Mouse (Mus musculus): ENCODE measurements at regions not wholly inside any gene's neighbourhood (a gene's known extent, or its start where the extent isn't known, plus 50 kb on each side); places are given as distances from the start of the nearest gene placed in this dataset.

DNA sequence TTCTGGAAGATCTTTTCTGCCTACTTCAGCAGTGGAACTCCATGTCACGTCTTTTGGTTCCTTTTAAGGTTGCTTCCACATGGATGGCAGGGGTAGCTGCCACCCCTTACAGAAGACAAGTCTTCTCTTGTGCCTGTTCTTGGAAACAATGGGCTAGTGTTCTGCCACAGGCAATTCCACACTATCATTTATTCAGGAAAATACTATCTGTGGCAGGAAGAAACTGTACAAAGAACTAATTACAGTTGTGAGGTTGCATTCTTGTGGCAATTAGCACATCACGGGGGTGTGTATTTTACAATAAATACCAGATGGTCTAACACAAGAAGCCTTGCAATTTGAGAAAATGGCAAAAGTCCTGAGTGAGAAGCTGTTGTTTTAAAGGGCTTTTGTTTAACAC, 489.8 kb downstream of the Ccdc50 start:
- in situ Hi-C loops (cut with MboI, MseI): no loop called here

- in situ Hi-C loops (cut with MboI, MseI): no loop called here
Measured at GRCm38 (mm10) chr16:27878950-27879349, 490.3 kb downstream of the Ccdc50 start.

- in situ Hi-C loops (cut with MboI, MseI): no loop called here
Measured at GRCm38 (mm10) chr16:27884363-27884762, 495.7 kb downstream of the Ccdc50 start.

- in situ Hi-C loops (cut with MboI, MseI): no loop called here
Measured at GRCm38 (mm10) chr16:27906036-27906435, 517.4 kb downstream of the Ccdc50 start.

DNA sequence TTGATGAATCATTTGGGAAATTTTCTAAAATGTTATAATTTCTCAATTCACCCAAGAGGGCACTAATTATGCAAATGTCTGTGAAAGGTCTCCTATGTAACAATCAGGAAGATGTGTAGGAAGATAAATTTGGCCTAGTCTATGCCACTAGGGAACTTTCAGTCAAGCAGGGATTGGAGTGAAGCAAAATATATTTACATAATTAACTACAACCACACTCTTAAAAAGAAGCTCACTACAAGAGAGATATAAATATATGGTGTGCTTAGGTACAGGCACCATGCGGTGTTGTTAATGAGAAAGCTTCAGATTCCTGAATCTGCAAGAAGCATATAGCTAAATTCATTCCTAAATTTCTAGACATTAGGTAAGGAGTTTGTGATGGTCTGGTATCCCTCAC, 526.8 kb downstream of the Ccdc50 start:
- in situ Hi-C loops (cut with MboI, MseI): no loop called here

DNA sequence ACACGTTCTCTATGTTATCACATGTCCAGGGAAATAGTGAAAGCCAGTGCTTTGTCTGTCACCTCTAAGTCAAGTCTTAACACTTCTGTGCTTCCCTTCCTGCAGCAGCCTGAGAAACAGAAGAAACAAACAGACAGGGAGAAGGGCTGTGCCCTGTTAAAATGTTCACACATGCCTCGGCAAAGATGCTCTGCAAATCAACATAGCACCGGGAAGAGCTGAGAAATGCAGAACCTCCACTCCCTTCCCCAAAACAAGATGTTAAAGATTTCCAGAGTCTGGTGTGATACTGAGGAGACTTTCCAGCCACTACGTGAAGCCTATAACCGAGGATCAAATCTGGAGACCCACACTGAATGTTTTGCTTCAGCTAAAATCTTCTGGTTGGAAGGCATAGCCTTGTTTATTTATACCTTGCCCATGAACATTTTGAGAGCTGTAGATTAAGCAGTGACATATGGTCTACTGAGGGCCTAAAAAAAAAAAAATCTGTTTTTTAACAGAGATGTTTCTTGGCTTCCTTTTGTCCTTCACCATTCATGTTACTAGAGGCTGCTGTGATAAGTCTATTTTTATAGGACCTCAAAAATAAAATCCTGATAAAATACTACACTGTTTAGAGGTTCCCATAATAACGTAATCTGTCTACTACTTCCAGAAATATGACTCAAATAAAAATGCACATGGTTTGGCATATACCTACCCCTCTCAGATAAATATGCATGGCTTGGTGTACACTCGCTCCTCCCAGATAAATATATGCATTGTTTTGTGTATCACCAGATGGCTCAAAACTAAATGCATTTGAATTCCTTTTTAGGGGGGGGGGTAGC, 537.1 kb downstream of the Ccdc50 start:
- in situ Hi-C loops (cut with MboI, MseI): no loop called here

DNA sequence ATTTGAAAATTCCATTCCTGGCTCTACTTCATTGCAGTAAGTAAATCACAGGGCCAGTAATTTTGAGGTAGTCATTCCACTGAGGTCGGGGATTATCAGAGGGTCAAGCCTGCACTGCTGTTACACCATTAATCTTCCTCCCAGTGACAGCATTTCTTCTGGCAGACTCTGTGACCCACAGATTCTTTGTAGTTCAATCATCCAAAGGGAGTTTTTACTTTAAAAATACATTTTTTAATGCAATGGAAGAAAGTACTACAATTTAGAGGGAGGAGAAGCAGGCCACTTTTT, 537.6 kb downstream of the Ccdc50 start:
- in situ Hi-C loops (cut with MboI, MseI): no loop called here

DNA sequence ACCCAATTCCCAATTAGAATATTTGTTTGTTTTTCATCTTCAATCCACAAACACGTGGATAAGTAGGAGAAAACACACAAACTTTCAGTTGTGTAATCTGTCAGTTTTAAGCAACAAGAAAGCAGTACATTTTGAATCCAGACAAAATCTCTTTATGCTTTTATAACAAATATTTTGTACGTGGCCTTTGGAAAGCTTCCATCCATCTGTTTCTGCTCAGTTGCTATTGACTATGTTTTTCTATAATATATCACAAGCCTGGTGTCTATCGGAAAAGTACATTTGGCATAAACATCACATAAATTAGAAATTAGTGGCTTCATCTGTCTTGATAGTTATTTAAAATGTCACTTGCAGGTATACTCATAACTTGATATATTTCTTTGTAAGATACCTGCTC, 560.6 kb downstream of the Ccdc50 start:
- in situ Hi-C loops (cut with MboI, MseI): no loop called here

DNA sequence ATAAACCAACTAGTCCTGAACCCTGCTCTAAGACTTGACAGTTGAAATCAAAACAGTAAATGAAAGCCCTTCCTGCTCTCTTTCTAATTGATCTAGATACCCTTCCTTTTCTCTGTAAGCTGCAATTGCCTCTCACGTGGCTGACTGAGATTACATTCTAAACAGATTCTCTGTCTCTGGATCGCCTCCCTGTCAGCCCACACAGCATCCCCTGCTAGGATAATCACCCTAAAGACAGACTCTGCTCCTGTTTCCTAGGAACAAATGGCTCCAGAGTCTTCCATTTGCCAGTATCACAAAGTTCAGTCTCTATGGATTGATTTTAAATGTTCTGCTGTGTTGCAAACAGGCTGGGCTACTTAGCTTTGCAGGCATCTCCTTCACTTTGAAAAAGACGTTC, 561.1 kb downstream of the Ccdc50 start:
- in situ Hi-C loops (cut with MboI, MseI): no loop called here

DNA sequence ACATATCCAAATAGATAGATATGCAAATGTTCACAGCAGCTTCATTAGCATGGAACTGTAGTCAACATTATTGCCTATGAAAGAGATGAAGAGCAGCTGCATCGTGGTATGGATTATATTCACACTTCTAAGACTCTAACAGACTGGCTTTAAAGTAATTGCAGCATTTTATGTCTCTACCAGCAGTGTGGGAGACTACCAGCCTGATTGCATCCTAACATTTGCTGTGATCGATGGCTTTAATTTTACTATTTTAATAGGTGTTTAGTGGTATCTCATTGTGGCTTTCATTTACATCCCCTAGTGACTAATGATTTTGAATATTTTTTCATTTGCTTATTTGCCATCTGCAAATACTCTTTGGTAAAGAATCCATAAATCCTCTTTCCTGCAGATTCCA, 574.1 kb downstream of the Ccdc50 start:
- in situ Hi-C loops (cut with MboI, MseI): no loop called here

GRCm38 (mm10) chr16:27978730-27979440, 590.2 kb downstream of the Ccdc50 start:
- in situ Hi-C loops (cut with MboI, MseI): no loop called here

- in situ Hi-C loops (cut with MboI, MseI): no loop called here
Measured at GRCm38 (mm10) chr16:28015276-28015897, 626.7 kb downstream of the Ccdc50 start.

GRCm38 (mm10) chr16:28018311-28018710, 629.6 kb downstream of the Ccdc50 start:
- in situ Hi-C loops (cut with MboI, MseI): no loop called here

- in situ Hi-C loops (cut with MboI, MseI): no loop called here
Measured at GRCm38 (mm10) chr16:28038954-28039353, 650.3 kb downstream of the Ccdc50 start.

DNA sequence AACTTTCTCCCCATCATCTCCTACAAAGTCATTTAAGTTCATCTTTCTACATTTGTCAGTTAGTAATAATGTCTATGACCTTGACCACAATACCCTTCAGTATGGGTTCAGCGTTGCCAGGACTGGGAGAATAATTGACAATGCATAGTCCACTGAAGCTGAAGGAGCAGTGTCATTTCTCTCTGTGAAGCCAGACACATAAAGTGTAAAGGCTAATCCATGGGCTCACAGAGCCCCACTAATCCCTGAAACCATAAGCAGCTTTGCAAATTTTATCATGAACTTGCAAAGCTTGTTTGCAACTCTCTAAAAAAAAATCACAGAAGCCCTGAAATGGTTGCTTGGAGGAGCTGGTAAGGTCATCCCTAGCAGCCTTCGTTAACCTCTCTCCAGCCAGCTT, 654.4 kb downstream of the Ccdc50 start:
- in situ Hi-C loops (cut with MboI, MseI): no loop called here

DNA sequence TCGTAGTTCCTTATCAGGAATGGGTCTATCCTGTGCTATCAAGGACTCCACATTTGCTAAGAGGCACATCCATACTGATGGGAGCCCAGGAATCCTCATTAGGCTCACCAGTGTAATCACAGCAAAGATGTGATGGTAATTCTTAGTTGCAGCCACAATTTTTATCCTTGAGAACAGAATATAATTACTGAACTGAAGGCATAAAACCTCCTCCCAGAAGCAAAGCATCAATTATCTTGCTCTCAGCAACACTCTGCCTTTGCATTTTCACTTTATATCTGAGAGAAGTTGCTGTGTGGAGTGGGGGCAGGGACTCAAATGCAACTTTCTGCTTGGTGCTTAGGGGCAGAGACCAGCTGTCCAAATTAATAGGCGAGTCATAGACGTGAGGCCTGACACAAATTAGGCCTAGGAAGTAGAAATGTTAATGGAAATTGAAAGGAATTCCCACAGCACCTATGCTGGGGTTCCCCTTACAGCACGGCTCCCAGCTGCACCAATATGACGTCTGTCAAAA, 676.2 kb downstream of the Ccdc50 start:
- in situ Hi-C loops (cut with MboI, MseI): no loop called here

GRCm38 (mm10) chr16:28082891-28083649, 669.8 kb downstream of the Fgf12 start:
- in situ Hi-C loops (cut with MboI, MseI): no loop called here

GRCm38 (mm10) chr16:28089489-28090134, 663.3 kb downstream of the Fgf12 start:
- in situ Hi-C loops (cut with MboI, MseI): no loop called here

- in situ Hi-C loops (cut with MboI, MseI): loop anchor here (25.0 kb wide), 1 partner anchor 883 kb away; no protein-coding TSS in a partner anchor
Measured at GRCm38 (mm10) chr16:28104255-28105076, 648.4 kb downstream of the Fgf12 start.

DNA sequence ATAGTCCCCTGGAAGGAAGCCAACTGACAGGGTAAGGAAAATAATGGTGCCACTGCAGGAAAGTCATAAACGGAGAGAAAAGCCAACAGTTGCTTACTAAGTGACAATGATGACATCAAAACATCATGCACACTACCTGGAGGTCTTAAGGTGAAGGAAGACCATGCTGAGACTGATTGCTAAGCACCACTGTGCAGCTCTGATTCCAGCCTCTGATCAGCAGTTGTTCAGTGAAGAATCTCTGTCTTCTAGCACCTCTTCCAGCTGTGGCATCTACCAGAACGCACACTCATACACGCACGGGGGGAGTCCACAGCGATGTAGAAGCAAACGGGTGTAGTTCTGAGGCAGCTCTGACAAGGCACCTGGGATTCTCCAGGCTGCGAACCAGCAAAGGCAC, 647.8 kb downstream of the Fgf12 start:
- in situ Hi-C loops (cut with MboI, MseI): loop anchor here (25.0 kb wide), 1 partner anchor 882 kb away; no protein-coding TSS in a partner anchor

All from regulatory T cell (primary cell).